Mouse (Mus musculus): ENCODE data around the gene Dock4.

DNA sequence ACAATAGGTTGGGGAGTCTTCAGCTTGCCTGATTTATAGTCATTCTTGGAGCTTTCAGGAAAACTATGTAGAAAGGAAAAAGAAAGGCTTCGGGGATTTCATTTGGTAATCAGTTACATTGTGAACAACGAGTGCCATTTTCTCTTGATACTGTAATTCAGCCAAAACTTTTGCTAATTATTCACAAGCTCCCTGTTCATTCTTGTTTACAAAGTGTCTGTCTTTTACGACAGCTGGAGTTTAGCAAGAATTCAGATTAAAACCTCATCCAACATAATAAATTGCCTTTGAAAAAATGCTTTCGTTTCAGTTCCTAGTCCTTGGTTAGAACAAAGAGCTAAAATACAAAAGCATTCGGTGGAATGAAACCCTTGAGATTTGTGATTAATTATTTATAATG, 345.5 kb downstream of the Dock4 start:
- TF ChIP-seq CTCF (IDR thresholded peaks at IDR 0.05; ENCODE audit: borderline replicate concordance, control insufficient read depth, extremely low read depth, insufficient read depth, low read length, poor library complexity) = no peak
- TF ChIP-seq POLR2A (IDR thresholded peaks at IDR 0.05; ENCODE audit: control insufficient read depth, extremely low read depth, insufficient read depth, low read length, poor library complexity) = no peak
